Mouse (Mus musculus) bone marrow macrophage, adult 2 months (primary cell): Measurements from ENCODE around the gene Nt5dc1.

Experiments used
- CTCF ChIP-seq: IDR thresholded peaks from 2 replicates; pipeline ENCODE4 v1.5.1; 2012; ENCODE audit warnings: low read depth, mild to moderate bottlenecking, low read length, moderate library complexity
- POLR2A ChIP-seq: IDR thresholded peaks from 2 replicates; pipeline ENCODE4 v1.6.1; 2012; ENCODE audit warnings: mild to moderate bottlenecking, low read depth, low read length, borderline replicate concordance

DNA sequence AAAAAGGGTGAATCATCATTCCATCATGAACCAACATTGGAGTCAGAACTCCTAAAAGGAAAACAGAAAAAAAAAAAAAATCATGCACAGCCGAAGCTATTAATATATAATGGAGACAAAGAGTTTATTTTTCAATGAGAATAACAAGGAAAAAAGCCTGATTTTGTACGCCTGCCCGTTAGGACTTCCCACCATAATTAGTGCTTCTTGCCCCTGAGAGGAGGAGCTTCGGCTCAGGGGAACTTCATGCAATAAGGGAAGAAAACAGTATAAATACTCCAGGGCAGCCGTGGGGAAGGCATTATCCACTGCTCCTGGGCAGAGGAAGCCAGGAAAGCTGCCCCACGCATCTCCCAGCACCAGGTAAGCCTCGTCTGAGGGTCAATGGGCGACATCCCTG is 28.7 kb downstream of the Nt5dc1 start, which contains the start of gene Col10a1:
- TF ChIP-seq CTCF (no peak), POLR2A (no peak)
